Mouse (Mus musculus) thymus, postnatal 36 days (tissue): ENCODE measurements at regions not wholly inside any gene's neighbourhood (a gene's known extent, or its start where the extent isn't known, plus 50 kb on each side); places are given as distances from the start of the nearest gene placed in this dataset.

Experiments
- DNase-seq, 2 experiments: peaks; one replicate each; pipeline ENCODE4 v3.0.0; 2022; ENCODE audit warnings: mixed read lengths in 2 of 2

- DNase-seq = no peak
Observed at GRCm38 (mm10) chr7:68945886-68946863, 197.1 kb upstream of the Arrdc4 start.

GRCm38 (mm10) chr7:68930627-68931334, 181.7 kb upstream of the Arrdc4 start:
- DNase-seq = no peak

GRCm38 (mm10) chr7:68929669-68930068, 180.6 kb upstream of the Arrdc4 start:
- no peak for DNase-seq

GRCm38 (mm10) chr7:68925640-68926039, 176.6 kb upstream of the Arrdc4 start:
- no peak for DNase-seq

GRCm38 (mm10) chr7:68918632-68919435, 169.8 kb upstream of the Arrdc4 start:
- DNase-seq = no peak

GRCm38 (mm10) chr7:68917876-68918200, 168.8 kb upstream of the Arrdc4 start:
- no peak for DNase-seq

GRCm38 (mm10) chr7:68917137-68917875, 168.3 kb upstream of the Arrdc4 start:
- no peak for DNase-seq

GRCm38 (mm10) chr7:68915976-68916375, 166.9 kb upstream of the Arrdc4 start:
- DNase-seq = no peak

GRCm38 (mm10) chr7:68914344-68914743, 165.3 kb upstream of the Arrdc4 start:
- DNase-seq = no peak

- DNase-seq = no peak
Observed at GRCm38 (mm10) chr7:68911989-68912655, 163.1 kb upstream of the Arrdc4 start.

- no peak for DNase-seq
Observed at GRCm38 (mm10) chr7:68911562-68911961, 162.5 kb upstream of the Arrdc4 start.

GRCm38 (mm10) chr7:68909694-68910093, 160.7 kb upstream of the Arrdc4 start:
- no peak for DNase-seq

GRCm38 (mm10) chr7:68908401-68908834, 159.4 kb upstream of the Arrdc4 start:
- no peak for DNase-seq

GRCm38 (mm10) chr7:68907867-68908266, 158.8 kb upstream of the Arrdc4 start:
- DNase-seq = no peak

GRCm38 (mm10) chr7:68906771-68907395, 157.8 kb upstream of the Arrdc4 start:
- no peak for DNase-seq

GRCm38 (mm10) chr7:68905793-68906192, 156.8 kb upstream of the Arrdc4 start:
- DNase-seq = no peak

- no peak for DNase-seq
Observed at GRCm38 (mm10) chr7:68886173-68886572, 137.1 kb upstream of the Arrdc4 start.

- no peak for DNase-seq
Observed at GRCm38 (mm10) chr7:68873008-68873407, 124.0 kb upstream of the Arrdc4 start.

GRCm38 (mm10) chr7:68864322-68865031, 115.4 kb upstream of the Arrdc4 start:
- DNase-seq = no peak

- DNase-seq = no peak
Observed at GRCm38 (mm10) chr7:68858471-68859210, 109.6 kb upstream of the Arrdc4 start.
